Mouse (Mus musculus) C2C12 (cell line): ENCODE measurements around the gene Mcee.

ENCODE experiments used
- CTCF ChIP-seq: IDR thresholded peaks from one replicate; pipeline ENCODE4 v1.5.1; 2011; ENCODE audit not compliant: control insufficient read depth, insufficient read depth, insufficient read length
- MAX ChIP-seq: IDR thresholded peaks from one replicate; pipeline ENCODE4 v1.6.1; 2011; ENCODE audit warnings: mild to moderate bottlenecking, control low read depth
- MYOD1 ChIP-seq: IDR thresholded peaks from one replicate; pipeline ENCODE4 v1.6.1; 2011; ENCODE audit warnings: low read depth; ENCODE audit not compliant: control insufficient read depth, insufficient read length
- USF1 ChIP-seq: IDR thresholded peaks from one replicate; pipeline ENCODE4 v1.6.1; 2011; ENCODE audit warnings: low read depth, mild to moderate bottlenecking, control low read depth, moderate library complexity

DNA sequence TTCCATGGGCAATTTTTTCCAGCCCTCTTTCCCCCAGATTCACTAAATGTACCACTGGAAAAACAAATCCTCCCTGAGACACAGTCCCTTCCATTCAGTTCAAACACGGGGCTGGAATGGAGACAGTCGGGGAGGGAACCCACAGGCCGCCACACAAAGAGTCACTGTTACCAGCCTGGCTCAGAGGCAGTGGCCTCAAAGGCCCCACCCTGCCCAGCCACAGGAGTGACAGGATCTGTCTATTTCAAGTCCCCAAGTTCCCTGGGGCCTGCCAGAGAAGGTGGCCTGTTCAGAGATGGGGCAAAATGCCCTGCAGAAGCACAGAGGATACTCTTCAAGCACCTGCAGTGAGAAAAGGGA is 31.8 kb upstream of the Mcee start:
- TF ChIP-seq CTCF, result no peak
- TF ChIP-seq MYOD1, result no peak
- no peak for TF ChIP-seq USF1
- no peak for TF ChIP-seq MAX
